Mouse (Mus musculus) liver, postnatal 0 days (tissue): ENCODE measurements around the gene Ostn. TPM values are rescaled to one million over a fixed set of nuclear protein-coding genes. Genes with fewer than 3 reads are reported as not detected.

Experiments used
- ATAC-seq: fragments of 200-750 bp; cut with Nextera tagmentation; 2 replicates; pipeline ENCODE4 v1.8.0; 2017; ENCODE audit warnings: mild to moderate bottlenecking, moderate library complexity
- DNase-seq: peaks from one replicate; pipeline ENCODE4 v3.0.0-alpha.2; 2016
- H3K27ac ChIP-seq: fragments of 300-500 bp; sonication (generic); 2 replicates; pipeline ENCODE4 v1.5.1; 2014; ENCODE audit warnings: antibody characterized with exemption, moderate library complexity, mild to moderate bottlenecking, low read depth
- H3K27me3 ChIP-seq: fragments of 300-500 bp; sonication (generic); 2 replicates; pipeline ENCODE4 v1.6.1; 2014; ENCODE audit warnings: low read length, control low read depth, mixed read lengths; ENCODE audit not compliant: insufficient read depth
- H3K36me3 ChIP-seq: fragments of 300-500 bp; sonication (generic); replicated peaks from 2 replicates; pipeline ENCODE4 v1.6.1; 2014; ENCODE audit warnings: mild to moderate bottlenecking, control low read depth, low read length, moderate library complexity, mixed read lengths; ENCODE audit not compliant: insufficient read depth
- H3K4me1 ChIP-seq: fragments of 300-500 bp; sonication (generic); 2 replicates; pipeline ENCODE4 v1.6.1; 2014; ENCODE audit warnings: antibody characterized with exemption, mild to moderate bottlenecking, control low read depth; ENCODE audit not compliant: insufficient read depth
- H3K4me2 ChIP-seq: fragments of 300-500 bp; sonication (generic); 2 replicates; pipeline ENCODE4 v1.6.1; 2014; ENCODE audit warnings: low read depth, mild to moderate bottlenecking, low read length, moderate library complexity, mixed read lengths
- H3K4me3 ChIP-seq: fragments of 300-500 bp; sonication (generic); 2 replicates; pipeline ENCODE4 v1.5.1; 2014; ENCODE audit warnings: low read depth, low read length
- H3K9ac ChIP-seq: fragments of 300-500 bp; sonication (generic); replicated peaks from 2 replicates; pipeline ENCODE4 v1.6.1; 2014; ENCODE audit warnings: mild to moderate bottlenecking, moderate library complexity
- H3K9me3 ChIP-seq: fragments of 300-500 bp; sonication (generic); 2 replicates; pipeline ENCODE4 v1.6.1; 2016; ENCODE audit warnings: mild to moderate bottlenecking, control low read depth, low read length, mixed read lengths
- CTCF ChIP-seq: sonication (generic); IDR thresholded peaks from 2 replicates; pipeline ENCODE4 v1.5.1; 2016; ENCODE audit warnings: antibody characterized with exemption, low read depth
- EP300 ChIP-seq: IDR thresholded peaks from 2 replicates; pipeline ENCODE4 v1.6.1; 2016; ENCODE audit warnings: antibody characterized with exemption, low read depth, mild to moderate bottlenecking
- WGBS: fragments of 180-500 bp; shearing (Covaris S2); extraction: QIAGEN DNeasy Blood & Tissue Kit; methylation state at CpG from one replicate; pipeline ENCODE4 v1.1.7; 2014; ENCODE audit not compliant: insufficient replicate concordance; 5-methylcytosine and 5-hydroxymethylcytosine counted together
- polyA plus RNA-seq: library from polyadenylated mRNA; unstranded; fragments of >200 nt; fragmentation: Nextera tagmentation; extraction: Ambion mirVana; gene quantifications from 2 replicates; pipeline ENCODE4 v1.2.1, GENCODE M21; 2015

Gene Ostn
- polyA plus RNA-seq, 1 experiment from 2014 or later = not detected

GRCm38 (mm10) chr16:27399719-27400253, 92.5 kb downstream of the Ostn start:
- Histone ChIP-seq H3K36me3 (no peaks in the 10 kb centered on the region), H3K4me1 (peaks cover 12% of the 10 kb centered on the region), H3K27ac (no peak overlapping the region), H3K27me3 (no peaks in the 10 kb centered on the region), H3K9ac (no peak overlapping the region), H3K4me2 (no peak overlapping the region), H3K4me3 (no peak overlapping the region), H3K9me3 (no peaks in the 10 kb centered on the region)
- ATAC-seq (no peak), DNase-seq (no peak)
- TF ChIP-seq CTCF (no peak), EP300 (no peak)
- WGBS = 81% methylated on average over 6 of the region's 6 CpGs

Other genes with a start within 250 kb of the Ostn start
- gene Uts2b, start 62.8 kb downstream of the Ostn start, polyA plus RNA-seq = not detected in 2 replicates
- 10.3 and 11.0 TPM in 2 replicates for gene Ccdc50, start 81.4 kb downstream of the Ostn start, polyA plus RNA-seq